Mouse (Mus musculus) CD4-positive, CD25-positive, alpha-beta regulatory T cell, adult 4 months (primary cell): ENCODE data around the gene Mex3b. TPM values are rescaled to one million over a fixed set of nuclear protein-coding genes. Genes with fewer than 3 reads are reported as not detected.
A peak's percentile ranks its signal among the peaks of the same experiment; 100 is the strongest.

Experiments used
- ATAC-seq: one replicate; pipeline ENCODE4 v1.8.0; 2017
- polyA plus RNA-seq, 2 experiments: library from polyadenylated mRNA; unstranded; fragments of 100-300 nt; shearing (Covaris generic); gene quantifications; one replicate each; pipeline ENCODE4 v1.2.1; 2017

Gene Mex3b
- polyA plus RNA-seq, result 1 to 10 TPM; 1.8 to 2.9 TPM

DNA sequence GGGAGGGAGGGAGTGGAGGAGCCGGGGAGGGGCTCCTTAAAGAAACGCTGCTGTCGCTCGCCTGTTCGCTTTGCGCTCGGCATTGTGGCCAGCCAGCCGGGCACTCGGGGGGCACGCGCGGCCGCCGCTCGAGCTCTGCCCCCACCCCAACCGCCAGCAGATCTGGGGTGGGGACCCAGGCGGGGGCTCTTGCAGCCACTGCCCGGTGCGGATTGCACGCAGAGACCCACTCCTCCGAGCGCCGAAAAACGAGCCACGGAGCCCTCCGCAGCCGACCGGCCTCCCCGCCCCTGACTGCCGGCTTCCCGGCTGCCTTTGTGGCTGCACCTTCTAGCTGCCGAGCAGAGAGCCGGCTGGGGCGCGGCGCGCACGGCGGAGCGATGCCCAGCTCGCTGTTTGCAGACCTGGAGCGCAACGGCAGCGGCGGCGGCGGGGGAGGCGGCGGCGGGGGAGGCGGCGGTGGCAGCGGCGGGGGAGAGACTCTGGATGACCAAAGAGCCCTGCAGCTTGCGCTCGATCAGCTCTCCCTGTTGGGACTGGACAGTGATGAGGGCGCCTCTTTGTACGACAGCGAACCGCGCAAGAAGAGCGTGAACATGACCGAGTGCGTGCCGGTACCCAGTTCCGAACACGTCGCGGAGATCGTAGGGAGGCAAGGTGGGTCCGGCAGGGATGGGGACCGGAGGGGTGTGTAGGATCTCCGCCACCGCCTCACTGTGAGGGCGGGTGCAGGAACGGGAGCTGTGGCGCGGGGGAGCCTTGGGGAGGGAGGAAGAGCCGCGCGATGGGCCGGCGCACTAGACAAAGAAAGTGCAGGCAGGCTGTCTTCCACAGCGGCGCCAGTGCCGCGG is at the start of gene Mex3b:
TSS of gene Mex3b (plus strand) at position 63 of the 851 bp plus-strand sequence.
- ATAC-seq, result no peak

GRCm38 (mm10) chr7:82819541-82819940 is 47.6 kb upstream of the Mex3b start:
- ATAC-seq, result no peak

GRCm38 (mm10) chr7:82820661-82821060 is 46.5 kb upstream of the Mex3b start:
- ATAC-seq, result peak; percentile 57

- no peak for ATAC-seq
These were observed 45.6 kb upstream of the Mex3b start for GRCm38 (mm10) chr7:82821501-82821900.

- ATAC-seq, result no peak
These were observed 44.6 kb upstream of the Mex3b start for GRCm38 (mm10) chr7:82822528-82822927.

- no peak for ATAC-seq
These were observed 38.9 kb upstream of the Mex3b start for GRCm38 (mm10) chr7:82828193-82828592.

DNA sequence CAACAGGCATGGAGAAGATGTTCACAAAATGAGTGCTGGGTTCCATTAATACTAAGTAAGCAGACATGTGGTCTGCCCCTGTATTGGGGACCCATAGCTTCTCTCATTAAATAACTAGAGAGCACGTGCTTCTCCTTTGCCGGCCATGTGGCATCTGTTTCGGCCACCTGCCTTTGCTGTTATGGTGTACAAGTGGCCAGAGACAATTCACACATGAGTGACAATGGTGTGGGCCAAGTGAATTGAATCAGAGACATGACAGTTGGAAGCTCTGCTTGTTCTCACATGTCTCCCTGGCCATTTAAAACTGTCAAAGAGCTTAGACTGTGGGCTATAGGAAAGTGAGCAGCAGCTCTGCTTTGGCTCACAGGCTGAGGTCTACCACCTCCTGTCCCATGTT is 37.6 kb upstream of the Mex3b start:
- ATAC-seq, result no peak

DNA sequence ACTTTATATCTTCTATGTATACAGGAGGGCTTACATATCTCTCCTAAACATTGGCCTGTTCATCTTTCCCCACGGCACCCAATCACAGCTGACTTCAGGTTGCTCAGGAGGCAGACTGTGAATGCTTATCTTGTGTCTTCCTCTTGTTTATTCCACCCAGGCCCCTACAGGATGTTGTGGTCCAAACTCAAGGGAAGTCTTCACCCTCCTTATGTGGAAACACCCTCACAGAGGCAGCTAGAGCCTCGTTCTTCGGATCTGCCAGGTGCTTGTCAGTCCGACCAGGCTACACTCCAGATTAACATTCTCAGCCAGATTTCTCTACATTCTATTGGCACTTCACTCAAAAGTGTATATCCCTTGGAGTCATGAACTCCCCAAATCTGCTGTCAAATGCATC is 32.7 kb upstream of the Mex3b start:
- no peak for ATAC-seq

- no peak for ATAC-seq
These were observed 28.7 kb upstream of the Mex3b start for GRCm38 (mm10) chr7:82838414-82838813.

DNA sequence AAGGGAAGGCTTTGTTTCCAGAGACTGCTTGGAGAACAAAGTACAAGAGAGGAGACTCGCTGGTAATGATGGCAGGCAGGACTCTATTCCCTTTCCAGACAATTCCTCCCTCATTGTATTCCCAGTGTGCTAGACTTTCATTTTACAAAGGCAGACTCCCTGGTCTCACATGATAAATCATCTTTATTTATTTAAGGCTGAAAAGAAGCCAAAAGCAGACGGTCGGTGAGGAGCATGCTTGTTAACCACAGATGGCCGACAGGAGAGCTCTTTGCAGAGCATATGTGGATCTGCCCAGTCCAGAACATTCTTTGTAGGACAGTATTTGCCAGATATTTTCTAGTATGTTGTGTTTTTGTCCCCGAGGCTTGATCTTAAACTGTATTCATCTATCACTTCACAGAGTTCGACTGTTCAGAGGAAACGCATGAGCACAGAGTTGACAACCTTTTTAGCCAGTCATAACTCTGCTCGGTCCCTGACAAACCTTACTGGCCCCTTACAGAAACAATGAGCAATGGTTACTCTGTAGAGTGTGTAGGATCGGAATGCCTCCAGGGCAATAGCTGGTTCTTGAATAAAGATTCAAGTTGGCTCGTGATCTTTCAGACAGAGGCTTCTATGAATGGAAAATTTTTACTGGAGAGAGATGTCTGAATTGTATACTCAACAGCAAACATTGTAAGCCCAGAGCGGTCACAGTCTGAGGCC is 28.0 kb upstream of the Mex3b start:
- no peak for ATAC-seq

- no peak for ATAC-seq
These were observed 24.8 kb upstream of the Mex3b start for GRCm38 (mm10) chr7:82842222-82842920.

DNA sequence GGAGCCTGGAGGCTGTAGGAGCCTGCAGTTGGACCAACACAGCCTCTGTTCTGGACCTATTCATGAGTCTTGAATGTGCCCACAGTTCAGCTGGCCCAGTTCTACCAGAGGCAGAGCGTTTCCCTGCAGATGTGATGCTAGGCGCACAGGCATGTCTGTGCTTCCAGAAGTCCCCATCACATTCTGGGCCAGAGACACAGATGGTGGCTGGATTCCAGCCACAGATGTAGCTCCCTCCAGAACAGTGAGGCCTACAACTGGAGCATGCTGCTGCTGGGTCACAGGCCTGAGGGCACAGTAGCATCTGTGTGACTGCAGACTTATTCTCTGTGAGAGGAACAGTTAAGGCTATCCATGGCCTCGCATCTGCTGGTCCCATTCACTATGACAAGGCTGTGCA is 16.4 kb upstream of the Mex3b start:
- no peak for ATAC-seq

GRCm38 (mm10) chr7:82851670-82852069 is 15.5 kb upstream of the Mex3b start:
- no peak for ATAC-seq

GRCm38 (mm10) chr7:82854195-82854766 is 12.9 kb upstream of the Mex3b start:
- ATAC-seq, result no peak

DNA sequence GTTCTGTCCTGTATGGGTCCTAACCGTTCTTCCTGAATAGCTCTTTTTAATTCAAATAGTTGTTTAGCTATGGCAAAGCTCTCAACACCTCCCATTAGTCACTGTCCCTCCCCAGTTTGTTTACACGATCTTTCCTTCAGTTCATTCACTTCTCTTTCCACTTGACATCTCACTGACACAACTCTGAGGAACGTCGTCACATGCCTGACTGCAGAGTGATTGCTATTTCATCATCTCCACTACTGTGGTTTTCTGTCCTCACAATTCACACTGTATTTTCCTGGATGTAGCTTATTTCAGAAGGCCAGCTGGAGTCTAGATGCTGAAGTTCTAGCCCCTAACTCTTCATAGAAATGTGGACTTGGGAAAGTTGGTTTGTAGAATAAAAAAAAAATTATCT is 8.5 kb upstream of the Mex3b start:
- no peak for ATAC-seq

DNA sequence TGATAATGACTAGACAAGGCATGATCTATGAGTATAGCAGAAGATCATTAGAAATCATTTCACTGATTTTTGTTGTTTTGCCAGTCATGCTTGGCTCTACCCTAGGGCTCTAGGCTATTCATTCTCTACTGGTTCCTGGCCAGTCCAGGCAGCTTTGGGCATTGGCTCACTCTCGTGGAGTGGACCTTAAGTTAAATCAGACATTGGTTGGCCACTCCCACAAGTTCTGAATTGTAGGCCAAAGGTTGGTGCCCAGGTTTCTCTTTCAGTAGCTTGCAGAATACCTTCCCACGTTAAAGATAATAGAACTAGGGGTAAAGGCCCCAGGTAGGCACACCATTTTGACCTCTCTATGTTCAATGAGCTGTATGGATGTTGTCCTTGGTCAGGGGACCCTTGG is 6.5 kb upstream of the Mex3b start:
- ATAC-seq, result no peak

- no peak for ATAC-seq
These were observed 3.8 kb upstream of the Mex3b start for GRCm38 (mm10) chr7:82863341-82863740.

DNA sequence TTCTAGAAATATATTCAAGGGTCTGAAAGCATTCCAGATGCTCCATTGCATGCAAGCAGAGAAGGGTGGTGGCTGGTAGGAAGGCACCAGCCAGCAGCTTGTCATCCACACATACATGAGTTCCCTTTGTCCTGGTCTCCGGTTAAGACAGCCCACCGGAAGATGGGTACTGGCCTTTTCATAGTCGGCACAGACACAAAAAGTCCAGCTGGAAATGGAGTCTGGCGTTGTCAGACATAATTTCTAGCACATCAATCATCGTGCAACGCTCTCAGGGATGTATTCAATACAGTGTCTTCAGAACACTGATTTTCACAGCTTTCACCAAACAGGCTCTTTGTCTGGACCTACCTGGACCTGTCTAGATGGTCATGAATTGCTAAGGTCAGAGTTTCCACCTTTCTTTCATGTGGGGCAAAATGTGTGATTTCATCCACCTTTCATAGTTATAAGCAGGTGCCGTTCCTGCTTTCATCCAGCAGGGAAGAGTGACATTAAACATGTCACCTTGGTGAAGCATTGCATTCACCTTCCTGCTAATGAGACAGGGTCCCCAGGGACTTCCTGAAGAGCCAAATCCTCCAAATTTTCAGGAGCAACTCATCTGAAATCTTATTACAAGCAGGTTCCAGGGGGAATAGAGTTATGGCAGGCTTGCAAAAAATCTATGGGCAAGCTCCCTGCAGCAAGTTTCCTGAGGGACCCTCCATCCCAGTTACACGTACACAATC is 2.7 kb upstream of the Mex3b start:
- ATAC-seq, result no peak

- ATAC-seq, result no peak
These were observed 2.0 kb upstream of the Mex3b start for GRCm38 (mm10) chr7:82864991-82865771.

DNA sequence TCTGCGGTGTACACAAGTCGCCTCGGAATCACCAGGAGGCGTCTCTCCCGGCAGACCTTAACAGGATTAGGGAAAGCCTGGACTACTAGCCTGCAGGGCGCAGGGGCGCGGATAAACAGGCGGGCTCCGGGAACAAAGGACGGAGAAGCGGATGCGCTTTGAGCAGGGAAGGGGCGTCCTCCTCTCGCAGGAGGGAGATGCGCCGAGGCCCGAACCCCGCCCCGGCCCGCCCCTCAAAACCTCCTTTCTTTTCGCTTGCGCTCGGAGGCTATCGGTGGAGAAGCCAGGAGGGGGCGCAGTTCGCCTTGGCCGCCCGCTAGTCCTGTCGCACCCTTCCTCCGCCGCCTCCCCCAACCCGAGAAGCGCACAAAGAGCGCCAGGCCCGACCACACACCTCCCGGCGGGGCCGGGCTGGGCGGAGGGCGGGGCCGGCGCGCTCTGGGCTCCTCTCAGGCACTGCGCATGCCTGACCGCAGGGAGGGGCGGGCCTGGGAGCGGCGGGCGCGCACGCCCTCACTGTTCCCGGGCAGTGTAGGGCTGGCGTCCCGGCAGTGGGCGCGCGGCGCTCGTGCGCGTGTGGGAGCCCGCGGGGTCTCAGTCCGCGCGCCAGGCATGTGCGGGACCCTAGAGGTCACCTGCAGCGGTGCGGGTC is 1.2 kb upstream of the Mex3b start:
- peak; percentile 69 for ATAC-seq
